Mouse (Mus musculus) cerebellum, adult 9-10 months (tissue): Measurements from ENCODE around the gene Capza2.

Source experiments
- DNase-seq: peaks from one replicate; pipeline ENCODE4 v3.0.0; 2022

The Capza2 gene

GRCm38 (mm10) chr6:17635615-17636284 lies at the start of gene Capza2:
Capza2 (plus strand) TSS chr6:17636234.
- DNase-seq: peak; percentile 46

- peak; percentile 67 for DNase-seq
These were observed 46.7 kb upstream of the Capza2 start for GRCm38 (mm10) chr6:17589049-17589952.

GRCm38 (mm10) chr6:17589953-17590627 lies 45.9 kb upstream of the Capza2 start:
- no peak for DNase-seq

- no peak for DNase-seq
These were observed 42.1 kb upstream of the Capza2 start for GRCm38 (mm10) chr6:17593971-17594370.

GRCm38 (mm10) chr6:17595712-17596462 lies 40.1 kb upstream of the Capza2 start:
- DNase-seq: no peak

GRCm38 (mm10) chr6:17599373-17599772 lies 36.7 kb upstream of the Capza2 start:
- no peak for DNase-seq

- DNase-seq: no peak
These were observed 34.5 kb upstream of the Capza2 start for GRCm38 (mm10) chr6:17601526-17601925.

GRCm38 (mm10) chr6:17606915-17607314 lies 29.1 kb upstream of the Capza2 start:
- no peak for DNase-seq

- no peak for DNase-seq
These were observed 24.6 kb upstream of the Capza2 start for GRCm38 (mm10) chr6:17611352-17612010.

GRCm38 (mm10) chr6:17612652-17613051 lies 23.4 kb upstream of the Capza2 start:
- no peak for DNase-seq

GRCm38 (mm10) chr6:17620823-17621222 lies 15.2 kb upstream of the Capza2 start:
- DNase-seq: no peak

GRCm38 (mm10) chr6:17621436-17621835 lies 14.6 kb upstream of the Capza2 start:
- no peak for DNase-seq

GRCm38 (mm10) chr6:17628701-17629455 lies 7.2 kb upstream of the Capza2 start:
- no peak for DNase-seq

GRCm38 (mm10) chr6:17629756-17630155 lies 6.3 kb upstream of the Capza2 start:
- no peak for DNase-seq

GRCm38 (mm10) chr6:17631611-17632010 lies 4.4 kb upstream of the Capza2 start:
- DNase-seq: peak; percentile 12

- DNase-seq: no peak
These were observed 2.2 kb upstream of the Capza2 start for GRCm38 (mm10) chr6:17633819-17634218.

- no peak for DNase-seq
These were observed 1.0 kb upstream of the Capza2 start for GRCm38 (mm10) chr6:17634992-17635391.

- DNase-seq: peak; percentile 95
These were observed 733 bp downstream of the Capza2 start for GRCm38 (mm10) chr6:17636764-17637170.

GRCm38 (mm10) chr6:17637205-17638203 lies 1.5 kb downstream of the Capza2 start:
- peak; percentile 71 for DNase-seq

GRCm38 (mm10) chr6:17640031-17640430 lies 4.0 kb downstream of the Capza2 start:
- no peak for DNase-seq
